Mouse (Mus musculus): ENCODE measurements around the gene Phactr3. TPM values are rescaled to one million over a fixed set of nuclear protein-coding genes. Genes with fewer than 3 reads are reported as not detected.
"Not testable (repeated sequence)": the region's sequence is repeated elsewhere in the genome, so short reads cannot be mapped to it uniquely, and the experiment has no call there.

Phactr3 gene
- total RNA-seq (2021) (1 to 10 TPM in 1 of 2 experiments, under 1 TPM in 1; 0.64 to 1.3 TPM), polyA plus RNA-seq (2012; rRNA removed) (0.39 and 1.4 TPM in 2 replicates)
- long read RNA-seq, partial matches to known transcripts = 0 of 1 reads
- long read RNA-seq, other reads (novel, unspliced or antisense) = 1 of 1 reads

DNA sequence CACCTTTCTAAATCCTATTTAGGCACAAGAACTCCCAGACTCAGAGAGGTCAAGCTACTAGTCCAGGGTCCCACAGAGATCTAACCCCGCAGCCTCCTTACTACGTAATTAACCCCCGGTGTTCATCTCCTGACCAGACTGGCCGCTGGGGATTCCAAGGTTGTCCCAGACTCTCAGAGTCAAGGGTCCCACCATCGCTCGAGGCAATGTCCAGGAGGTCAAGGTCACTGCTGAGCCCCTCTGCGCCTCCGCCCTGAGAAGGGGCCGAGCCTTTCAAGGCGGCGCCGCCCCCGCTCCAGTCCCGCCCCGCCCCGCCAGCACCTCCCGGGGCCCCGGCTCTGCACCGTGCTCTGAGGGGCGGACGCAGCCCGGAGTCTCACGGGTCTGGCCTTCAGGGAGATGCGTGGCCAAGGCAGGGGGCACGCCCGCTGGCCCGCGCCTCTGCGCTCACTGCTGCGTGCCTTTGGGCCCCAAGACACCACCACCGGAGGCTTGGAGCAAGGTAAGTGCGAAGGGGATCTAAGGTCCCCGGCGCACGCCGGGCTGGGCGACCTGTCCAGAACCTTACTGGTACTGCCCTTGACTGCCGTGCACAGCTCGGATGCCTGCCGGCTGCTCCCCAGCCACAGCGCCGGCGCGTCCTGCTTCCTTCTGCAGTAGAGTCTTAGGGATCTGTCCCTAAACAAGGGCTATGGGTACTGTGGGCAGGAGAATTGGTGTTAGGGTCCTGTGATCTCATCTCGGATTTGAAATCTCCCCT is at the start of gene Phactr3:
Gene Phactr3, plus strand, starts transcription at position 175 of the 760 bp plus-strand sequence.
- Histone ChIP-seq H3K79me2 (replicated peaks; ENCODE audit: control insufficient read depth, insufficient read depth, low read length) (no peaks in the 10 kb centered on the region), H3K9ac (ENCODE audit: low read depth, low read length) (no peak within 1 kb of the TSS), H3K4me3 (peak within 1 kb of the TSS; percentile 14; the same call in 1 of the 2 replicates), H3K4me1 (ENCODE audit: control insufficient read depth, insufficient read depth, low read length) (no peaks in the 10 kb centered on the region), H3K27ac (no peak within 1 kb of the TSS), H3K27me3 (ENCODE audit: control insufficient read depth, insufficient read depth, low read length) (peaks cover 7% of the 10 kb centered on the region; the same call in 1 of the 2 replicates), H3K36me3 (ENCODE audit: control insufficient read depth, insufficient read depth, low read length) (no peaks in the 10 kb centered on the region)
- intact Hi-C loops (cut with DNase I) = no loop called here
- 2% methylated on average over 45 of the region's 45 CpGs for WGBS
- no peak for TF ChIP-seq CTCF (IDR thresholded peaks at IDR 0.05)
- TF ChIP-seq POLR2A (IDR thresholded peaks at IDR 0.05; ENCODE audit: insufficient read depth, low read depth, low read length) = no peak
- no peak for TF ChIP-seq EP300 (IDR thresholded peaks at IDR 0.05; ENCODE audit: insufficient read depth, low read depth, low read length)
- DNase-seq = no peak

DNA sequence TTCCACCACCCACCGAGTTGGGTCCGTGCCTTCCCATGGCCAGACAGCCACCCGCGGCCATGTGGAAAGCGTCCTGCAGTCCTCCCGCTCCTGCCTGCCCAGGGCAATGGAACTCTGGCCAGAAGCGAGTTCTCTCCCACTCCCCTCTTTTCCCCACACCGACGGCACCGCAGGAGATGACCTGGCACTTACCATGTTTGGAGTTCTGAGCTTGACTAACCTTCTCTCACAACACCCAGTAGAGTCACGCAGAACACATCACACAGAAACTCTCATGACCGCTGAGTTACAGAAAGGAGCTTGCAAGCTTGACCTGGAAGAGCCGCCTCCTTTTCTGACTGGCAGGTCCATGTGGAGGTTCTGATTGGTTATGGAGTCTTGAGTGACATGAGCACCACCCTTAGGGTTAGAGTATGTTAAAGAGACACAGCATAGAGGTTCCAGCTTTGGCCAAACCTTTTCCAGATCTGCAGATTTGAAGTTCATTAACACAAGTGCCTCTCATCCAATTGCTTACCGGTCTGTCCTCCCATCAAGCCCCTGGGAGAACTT is 40.5 kb upstream of the Phactr3 start, which contains the start of gene Zfp931:
Gene Zfp931, minus strand, starts transcription at position 311 of the 552 bp plus-strand sequence.
- H3K36me3 ChIP-seq (ENCODE audit: control insufficient read depth, insufficient read depth, low read length); H3K79me2 ChIP-seq (replicated peaks; ENCODE audit: control insufficient read depth, insufficient read depth, low read length); H3K4me1 ChIP-seq (ENCODE audit: control insufficient read depth, insufficient read depth, low read length); H3K27me3 ChIP-seq (ENCODE audit: control insufficient read depth, insufficient read depth, low read length); intact Hi-C loops (cut with DNase I): not testable (repeated sequence)
- H3K4me3 ChIP-seq = peak within 1 kb of the TSS; percentile 54
- H3K27ac ChIP-seq = peak within 1 kb of the TSS; percentile 41
- peak in 1 of 2 experiments; percentile 37 for DNase-seq
- WGBS = 0% methylated on average over 7 of the region's 14 CpGs
- peak within 1 kb of the TSS; percentile 75 for H3K9ac ChIP-seq (ENCODE audit: low read depth, low read length)

- no peak for TF ChIP-seq EP300 (IDR thresholded peaks at IDR 0.05; ENCODE audit: insufficient read depth, low read depth, low read length)
- no peak for TF ChIP-seq POLR2A (IDR thresholded peaks at IDR 0.05; ENCODE audit: insufficient read depth, low read depth, low read length)
- TF ChIP-seq CTCF (IDR thresholded peaks at IDR 0.05) = no peak
- Histone ChIP-seq H3K79me2 (replicated peaks; ENCODE audit: control insufficient read depth, insufficient read depth, low read length) (no peaks in the 10 kb centered on the region), H3K4me3 (no peak overlapping the region), H3K27me3 (ENCODE audit: control insufficient read depth, insufficient read depth, low read length) (no peaks in the 10 kb centered on the region), H3K36me3 (ENCODE audit: control insufficient read depth, insufficient read depth, low read length) (no peaks in the 10 kb centered on the region), H3K4me1 (ENCODE audit: control insufficient read depth, insufficient read depth, low read length) (no peaks in the 10 kb centered on the region), H3K27ac (no peak overlapping the region), H3K9ac (ENCODE audit: low read depth, low read length) (no peak overlapping the region)
- intact Hi-C loops (cut with DNase I) = no loop called here
- DNase-seq = no peak
Measured at GRCm38 (mm10) chr2:178089586-178089985, 29.2 kb upstream of the Phactr3 start.

- Histone ChIP-seq H3K4me1 (ENCODE audit: control insufficient read depth, insufficient read depth, low read length) (no peaks in the 10 kb centered on the region; the same call in 1 of the 2 replicates), H3K9ac (ENCODE audit: low read depth, low read length) (no peak overlapping the region), H3K27ac (no peak overlapping the region), H3K79me2 (replicated peaks; ENCODE audit: control insufficient read depth, insufficient read depth, low read length) (no peaks in the 10 kb centered on the region), H3K36me3 (ENCODE audit: control insufficient read depth, insufficient read depth, low read length) (no peaks in the 10 kb centered on the region), H3K27me3 (ENCODE audit: control insufficient read depth, insufficient read depth, low read length) (no peaks in the 10 kb centered on the region; the same call in 1 of the 2 replicates), H3K4me3 (no peak overlapping the region)
- WGBS = 12% methylated on average over 2 of the region's 2 CpGs
- intact Hi-C loops (cut with DNase I) = loop anchor here (2.0 kb wide), 1 partner anchor 241 kb away; no protein-coding TSS in a partner anchor
- TF ChIP-seq POLR2A (IDR thresholded peaks at IDR 0.05; ENCODE audit: insufficient read depth, low read depth, low read length) (no peak), CTCF (IDR thresholded peaks at IDR 0.05) (peak; percentile 86), EP300 (IDR thresholded peaks at IDR 0.05; ENCODE audit: insufficient read depth, low read depth, low read length) (no peak)
- DNase-seq = peak in 1 of 2 experiments; percentile 43
Measured at GRCm38 (mm10) chr2:178098021-178098420, 20.8 kb upstream of the Phactr3 start.

GRCm38 (mm10) chr2:178101957-178102356 is 16.8 kb upstream of the Phactr3 start:
- intact Hi-C loops (cut with DNase I) = loop anchor here (1.0 kb wide), 1 partner anchor 162 kb away; no protein-coding TSS in a partner anchor
- Histone ChIP-seq H3K79me2 (replicated peaks; ENCODE audit: control insufficient read depth, insufficient read depth, low read length) (no peaks in the 10 kb centered on the region), H3K27me3 (ENCODE audit: control insufficient read depth, insufficient read depth, low read length) (no peaks in the 10 kb centered on the region; the same call in 1 of the 2 replicates), H3K4me3 (no peak overlapping the region), H3K36me3 (ENCODE audit: control insufficient read depth, insufficient read depth, low read length) (no peaks in the 10 kb centered on the region), H3K4me1 (ENCODE audit: control insufficient read depth, insufficient read depth, low read length) (no peaks in the 10 kb centered on the region; the same call in 1 of the 2 replicates), H3K9ac (ENCODE audit: low read depth, low read length) (no peak overlapping the region), H3K27ac (no peak overlapping the region)
- TF ChIP-seq POLR2A (IDR thresholded peaks at IDR 0.05; ENCODE audit: insufficient read depth, low read depth, low read length) (no peak), CTCF (IDR thresholded peaks at IDR 0.05) (peak; percentile 81)
- 14% methylated on average over 7 of the region's 7 CpGs for WGBS
- peak; percentile 24 to 36 for DNase-seq

DNA sequence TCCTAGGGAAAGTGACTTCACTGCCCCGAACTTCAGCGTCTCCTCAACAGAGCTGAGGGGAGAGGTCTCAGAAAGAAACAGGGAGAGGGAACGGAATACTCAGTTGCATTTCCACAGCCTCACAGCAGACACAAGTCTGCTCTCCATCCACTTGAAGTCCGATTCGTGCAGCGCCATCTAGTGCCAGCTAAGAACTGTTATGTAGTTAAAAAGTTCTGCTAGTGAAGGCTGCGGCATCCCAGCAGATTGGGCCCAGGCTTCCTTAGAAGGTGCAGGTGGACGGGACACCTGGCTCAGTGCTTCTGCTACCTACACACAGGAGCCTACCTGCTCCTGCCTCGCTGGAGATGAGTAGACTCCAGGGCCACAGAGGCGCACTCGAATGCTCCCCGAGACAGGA is 829 bp upstream of the Phactr3 start:
- intact Hi-C loops (cut with DNase I) = no loop called here
- Histone ChIP-seq H3K79me2 (replicated peaks; ENCODE audit: control insufficient read depth, insufficient read depth, low read length) (no peaks in the 10 kb centered on the region), H3K4me1 (ENCODE audit: control insufficient read depth, insufficient read depth, low read length) (no peaks in the 10 kb centered on the region), H3K9ac (ENCODE audit: low read depth, low read length) (no peak overlapping the region), H3K36me3 (ENCODE audit: control insufficient read depth, insufficient read depth, low read length) (no peaks in the 10 kb centered on the region), H3K27me3 (ENCODE audit: control insufficient read depth, insufficient read depth, low read length) (peaks cover 7% of the 10 kb centered on the region; the same call in 1 of the 2 replicates), H3K4me3 (no peak overlapping the region), H3K27ac (no peak overlapping the region)
- DNase-seq = peak in 1 of 2 experiments; percentile 35
- TF ChIP-seq CTCF (IDR thresholded peaks at IDR 0.05) (peak; percentile 71), POLR2A (IDR thresholded peaks at IDR 0.05; ENCODE audit: insufficient read depth, low read depth, low read length) (no peak)
- 24% methylated on average over 12 of the region's 12 CpGs for WGBS

Measured in heart, adult 2 months (tissue).